Mouse (Mus musculus): ENCODE measurements at regions not wholly inside any gene's neighbourhood (a gene's known extent, or its start where the extent isn't known, plus 50 kb on each side); places are given as distances from the start of the nearest gene placed in this dataset.
"Not testable (repeated sequence)": the region's sequence is repeated elsewhere in the genome, so short reads cannot be mapped to it uniquely, and the experiment has no call there.

GRCm38 (mm10) chr8:126778131-126778530 lies 167.5 kb downstream of the Tomm20 start:
- DNase-seq (ENCODE audit: low spot score in 2 of 2) = no peak

- no peak for DNase-seq (ENCODE audit: low spot score in 2 of 2)
These were observed 168.8 kb downstream of the Tomm20 start for GRCm38 (mm10) chr8:126776605-126777469.

- no peak for DNase-seq (ENCODE audit: low spot score in 2 of 2)
These were observed 170.3 kb downstream of the Tomm20 start for GRCm38 (mm10) chr8:126775334-126775733.

- DNase-seq (ENCODE audit: low spot score in 2 of 2) = no peak
These were observed 170.8 kb downstream of the Tomm20 start for GRCm38 (mm10) chr8:126774816-126775215.

GRCm38 (mm10) chr8:126772748-126773147 lies 172.9 kb downstream of the Tomm20 start:
- DNase-seq (ENCODE audit: low spot score in 2 of 2) = no peak

GRCm38 (mm10) chr8:126772194-126772593 lies 173.4 kb downstream of the Tomm20 start:
- DNase-seq (ENCODE audit: low spot score in 2 of 2) = no peak

GRCm38 (mm10) chr8:126770374-126770773 lies 175.3 kb downstream of the Tomm20 start:
- DNase-seq (ENCODE audit: low spot score in 2 of 2) = not testable (repeated sequence)

GRCm38 (mm10) chr8:126768142-126768541 lies 174.4 kb upstream of the Irf2bp2 start:
- DNase-seq (ENCODE audit: low spot score in 2 of 2) = no peak

- DNase-seq (ENCODE audit: low spot score in 2 of 2) = peak in 1 of 2 experiments; percentile 36
These were observed 173.6 kb upstream of the Irf2bp2 start for GRCm38 (mm10) chr8:126767341-126767740.

GRCm38 (mm10) chr8:126765693-126766238 lies 172.0 kb upstream of the Irf2bp2 start:
- DNase-seq (ENCODE audit: low spot score in 2 of 2) = no peak

GRCm38 (mm10) chr8:126763600-126763999 lies 169.8 kb upstream of the Irf2bp2 start:
- DNase-seq (ENCODE audit: low spot score in 2 of 2) = no peak

GRCm38 (mm10) chr8:126759711-126760110 lies 165.9 kb upstream of the Irf2bp2 start:
- no peak for DNase-seq (ENCODE audit: low spot score in 2 of 2)

GRCm38 (mm10) chr8:126758951-126759350 lies 165.2 kb upstream of the Irf2bp2 start:
- DNase-seq (ENCODE audit: low spot score in 2 of 2) = no peak

- DNase-seq (ENCODE audit: low spot score in 2 of 2) = no peak
These were observed 164.4 kb upstream of the Irf2bp2 start for GRCm38 (mm10) chr8:126757951-126758757.

GRCm38 (mm10) chr8:126756300-126757097 lies 162.7 kb upstream of the Irf2bp2 start:
- no peak for DNase-seq (ENCODE audit: low spot score in 2 of 2)

- no peak for DNase-seq (ENCODE audit: low spot score in 2 of 2)
These were observed 161.9 kb upstream of the Irf2bp2 start for GRCm38 (mm10) chr8:126755669-126756068.

- DNase-seq (ENCODE audit: low spot score in 2 of 2) = no peak
These were observed 160.6 kb upstream of the Irf2bp2 start for GRCm38 (mm10) chr8:126754361-126754809.

GRCm38 (mm10) chr8:126753059-126753855 lies 159.5 kb upstream of the Irf2bp2 start:
- no peak for DNase-seq (ENCODE audit: low spot score in 2 of 2)

- no peak for DNase-seq (ENCODE audit: low spot score in 2 of 2)
These were observed 157.8 kb upstream of the Irf2bp2 start for GRCm38 (mm10) chr8:126751416-126752140.

All from adrenal gland, postnatal 4 days (tissue).